Mouse (Mus musculus) brain, embryonic 18.5 days (tissue): ENCODE results near the gene Atpaf2.
"Not testable (repeated sequence)": the region's sequence is repeated elsewhere in the genome, so short reads cannot be mapped to it uniquely, and the experiment has no call there.

Experiments
- DNase-seq: peaks from one replicate; pipeline ENCODE4 v3.0.0-alpha.2; 2012; ENCODE audit warnings: low read depth, low spot score

Gene Atpaf2

GRCm38 (mm10) chr11:60417717-60418472, at the start of gene Atpaf2:
Atpaf2 (minus strand) TSS chr11:60418457.
- no peak for DNase-seq

GRCm38 (mm10) chr11:60465943-60466380, 47.7 kb upstream of the Atpaf2 start:
- no peak for DNase-seq

GRCm38 (mm10) chr11:60457973-60458372, 39.7 kb upstream of the Atpaf2 start:
- no peak for DNase-seq

GRCm38 (mm10) chr11:60454745-60455087, 36.5 kb upstream of the Atpaf2 start:
- no peak for DNase-seq

GRCm38 (mm10) chr11:60454080-60454744, 36.0 kb upstream of the Atpaf2 start, which contains the start of gene Drg2:
Drg2 (plus strand) TSS chr11:60454591.
- peak; percentile 76 for DNase-seq

- no peak for DNase-seq
Measured at GRCm38 (mm10) chr11:60444007-60444406, 25.8 kb upstream of the Atpaf2 start.

GRCm38 (mm10) chr11:60442896-60443295, 24.6 kb upstream of the Atpaf2 start:
- DNase-seq = no peak

- DNase-seq = no peak
Measured at GRCm38 (mm10) chr11:60440176-60440575, 21.9 kb upstream of the Atpaf2 start.

GRCm38 (mm10) chr11:60439621-60440020, 21.4 kb upstream of the Atpaf2 start:
- DNase-seq = not testable (repeated sequence)

GRCm38 (mm10) chr11:60436618-60437017, 18.4 kb upstream of the Atpaf2 start:
- no peak for DNase-seq

- no peak for DNase-seq
Measured at GRCm38 (mm10) chr11:60435133-60435532, 16.9 kb upstream of the Atpaf2 start.

GRCm38 (mm10) chr11:60433501-60433900, 15.2 kb upstream of the Atpaf2 start:
- DNase-seq = no peak

GRCm38 (mm10) chr11:60427628-60428027, 9.4 kb upstream of the Atpaf2 start:
- no peak for DNase-seq

- DNase-seq = no peak
Measured at GRCm38 (mm10) chr11:60426417-60426816, 8.2 kb upstream of the Atpaf2 start.

GRCm38 (mm10) chr11:60423006-60423405, 4.7 kb upstream of the Atpaf2 start:
- no peak for DNase-seq

GRCm38 (mm10) chr11:60422046-60422668, 3.9 kb upstream of the Atpaf2 start:
- no peak for DNase-seq

GRCm38 (mm10) chr11:60418473-60418803, 181 bp upstream of the Atpaf2 start:
- DNase-seq = no peak

- DNase-seq = peak; percentile 98
Measured at GRCm38 (mm10) chr11:60416963-60417716, 1.1 kb downstream of the Atpaf2 start, which contains the start of gene Gid4. Gid4 (plus strand) TSS chr11:60417145.

- DNase-seq = no peak
Measured at GRCm38 (mm10) chr11:60416590-60416962, 1.7 kb downstream of the Atpaf2 start.

GRCm38 (mm10) chr11:60412921-60413320, 5.3 kb downstream of the Atpaf2 start:
- no peak for DNase-seq

GRCm38 (mm10) chr11:60412173-60412572, 6.1 kb downstream of the Atpaf2 start:
- DNase-seq = peak; percentile 51

GRCm38 (mm10) chr11:60406606-60407005, 11.7 kb downstream of the Atpaf2 start:
- DNase-seq = no peak
